Mouse (Mus musculus) gastrocnemius, postnatal 25 days (tissue): ENCODE measurements around the gene Irf9. TPM values are rescaled to one million over a fixed set of nuclear protein-coding genes. Genes with fewer than 3 reads are reported as not detected.
A peak's percentile ranks its signal among the peaks of the same experiment; 100 is the strongest.

Source experiments
- DNase-seq: peaks from one replicate; pipeline ENCODE4 v3.0.0; 2022
- long read RNA-seq, 2 experiments: library from polyadenylated mRNA; stranded (forward); transcript quantifications; one replicate each; pipeline ENCODE4 v2.0.0; 2021
- total RNA-seq, 2 experiments: library from RNA; stranded (reverse); gene quantifications; 1 replicate in 1 of 2; 2 replicates in 1 of 2; pipeline ENCODE4 v1.2.3; 2021

The Irf9 gene
- 1 to 10 TPM; 4.1 to 5.4 TPM for total RNA-seq
- long read RNA-seq, experiment 1, partial matches to known transcripts = 0 of 1 reads
- long read RNA-seq, experiment 1, other reads (novel, unspliced or antisense) = 0 of 1 reads
- long read RNA-seq, experiment 2, transcript Irf9-202 (9 exons, 2,459 nt) = major isoform, 5 of 5 reads
- long read RNA-seq, experiment 2, partial matches to known transcripts = 0 of 5 reads
- long read RNA-seq, experiment 2, other reads (novel, unspliced or antisense) = 0 of 5 reads

DNA sequence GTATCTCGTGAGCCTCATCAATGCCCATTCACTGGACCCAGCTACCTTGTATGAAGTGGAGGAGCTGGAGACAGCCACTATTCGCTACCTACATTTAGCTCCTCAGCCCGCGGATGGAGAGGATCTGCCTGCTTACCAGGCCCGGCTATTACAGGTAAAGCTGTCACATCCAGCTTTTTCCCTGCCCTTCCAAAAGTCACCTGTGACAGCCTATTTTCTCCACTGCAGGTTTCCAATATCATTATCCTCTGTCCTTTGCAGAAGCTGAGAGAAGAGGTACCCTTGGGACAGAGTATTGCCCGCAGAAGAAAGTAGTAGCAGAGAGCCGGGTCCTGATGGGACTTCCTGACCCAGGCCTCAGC, at the start of gene Irf9:
Irf9 (plus strand) TSS at position 301 of the 362 bp plus-strand sequence.
- DNase-seq = no peak

DNA sequence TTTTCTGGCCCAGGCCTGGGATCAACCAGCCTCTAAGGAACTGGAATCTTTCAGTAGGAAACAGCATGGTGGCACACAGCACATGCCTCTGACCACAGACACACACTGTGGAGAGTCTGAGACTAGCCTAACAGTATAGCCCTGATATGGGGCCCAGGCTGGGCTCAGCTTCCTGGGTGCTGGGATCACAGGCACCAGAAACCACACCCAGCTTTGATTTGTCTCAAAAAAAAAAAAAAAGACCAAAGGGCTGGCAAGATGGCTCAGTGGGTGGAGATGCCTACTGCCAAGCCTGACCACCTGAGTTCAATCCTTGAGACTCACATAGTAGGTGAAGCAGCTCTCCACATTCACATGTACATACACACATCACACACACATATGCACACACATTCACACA, 48.7 kb upstream of the Irf9 start:
- DNase-seq = no peak

DNA sequence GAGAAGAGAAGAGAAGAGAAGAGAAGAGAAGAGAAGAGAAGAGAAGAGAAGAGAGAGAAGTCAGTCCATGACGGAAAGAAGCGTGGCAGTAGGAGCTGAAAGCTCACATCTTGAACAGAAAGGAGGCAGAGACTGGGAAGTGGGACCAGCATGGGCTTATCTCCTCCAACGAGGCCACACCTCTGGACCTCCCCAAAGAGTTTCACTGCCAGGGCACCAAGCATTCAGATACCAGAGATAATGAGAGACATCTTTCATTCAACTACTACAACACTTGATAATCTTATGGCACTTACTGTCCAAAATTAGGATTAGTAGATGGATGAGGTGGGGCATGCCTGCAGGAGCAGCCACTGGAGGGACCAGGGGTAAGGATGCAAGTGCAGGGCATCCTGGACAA, 47.6 kb upstream of the Irf9 start:
- no peak for DNase-seq

DNA sequence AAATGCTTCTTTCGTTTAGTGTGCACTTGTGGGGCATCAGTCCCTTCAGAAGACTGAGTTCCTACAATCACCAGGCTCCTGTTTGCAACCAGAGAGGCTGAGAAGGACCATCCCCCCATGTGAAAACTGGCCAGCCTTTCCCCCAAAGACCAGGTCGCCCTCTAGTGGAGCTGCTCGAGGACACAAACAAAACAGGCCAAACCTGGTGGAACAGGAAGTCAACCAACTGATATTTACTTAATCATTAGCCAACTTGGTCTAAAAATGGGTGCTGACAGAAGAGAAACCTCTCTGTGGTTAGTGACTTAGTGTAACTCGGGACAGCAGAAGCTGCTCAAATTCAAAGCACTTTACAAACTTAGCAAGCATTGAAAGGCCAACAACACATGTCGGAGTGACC, 46.4 kb upstream of the Irf9 start:
- peak; percentile 62 for DNase-seq

DNA sequence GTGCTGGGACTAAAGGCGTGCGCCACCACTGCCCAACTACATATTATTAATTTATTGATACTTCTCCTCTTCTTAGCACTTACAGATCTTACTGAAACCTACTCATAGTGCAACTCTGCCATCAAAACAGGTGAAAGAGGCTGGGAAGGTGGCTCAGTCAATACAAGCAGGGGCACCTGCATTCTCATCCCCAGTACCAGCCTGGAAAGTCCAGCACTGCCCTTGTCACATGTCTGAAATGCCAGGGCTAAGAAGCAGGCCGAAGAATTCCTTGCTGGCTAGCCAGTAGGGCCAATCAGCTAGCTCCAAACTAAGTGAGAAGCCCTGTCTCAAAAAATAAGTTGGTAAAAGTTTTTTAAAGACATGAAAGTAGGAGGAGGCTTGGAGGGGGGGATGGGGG, 45.8 kb upstream of the Irf9 start:
- DNase-seq = no peak

DNA sequence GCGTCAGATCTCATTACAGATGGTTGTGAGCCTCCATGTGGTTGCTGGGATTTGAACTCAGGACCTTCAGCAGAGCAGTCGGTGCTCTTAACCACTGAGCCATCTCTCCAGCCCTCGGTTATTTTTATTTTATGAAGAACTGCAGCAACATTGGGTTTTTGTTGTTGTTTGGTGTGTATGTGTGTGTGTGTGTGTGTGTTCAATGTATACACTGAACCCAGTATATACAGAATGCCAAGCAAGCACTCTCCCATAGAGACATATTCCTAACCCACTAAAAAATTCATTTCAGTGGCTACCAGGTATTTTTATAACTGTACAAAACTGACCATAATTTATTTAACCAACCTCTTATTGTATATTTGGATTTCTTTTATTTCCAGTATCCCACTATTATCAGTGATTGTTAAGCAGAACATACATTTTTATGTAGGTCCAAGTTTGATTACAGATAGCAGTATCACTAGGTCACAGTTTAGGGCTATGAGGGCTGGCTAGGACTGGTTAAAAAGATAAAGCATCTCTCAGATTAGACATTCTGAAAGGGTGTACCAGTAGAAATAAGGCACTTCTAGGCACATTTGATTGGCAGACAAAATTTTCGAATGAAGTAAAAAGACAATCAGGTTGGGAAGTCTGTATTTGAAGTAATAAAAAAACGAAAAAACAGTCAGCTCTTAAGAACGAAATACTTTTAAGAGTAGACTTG, 44.5 kb upstream of the Irf9 start:
- no peak for DNase-seq

DNA sequence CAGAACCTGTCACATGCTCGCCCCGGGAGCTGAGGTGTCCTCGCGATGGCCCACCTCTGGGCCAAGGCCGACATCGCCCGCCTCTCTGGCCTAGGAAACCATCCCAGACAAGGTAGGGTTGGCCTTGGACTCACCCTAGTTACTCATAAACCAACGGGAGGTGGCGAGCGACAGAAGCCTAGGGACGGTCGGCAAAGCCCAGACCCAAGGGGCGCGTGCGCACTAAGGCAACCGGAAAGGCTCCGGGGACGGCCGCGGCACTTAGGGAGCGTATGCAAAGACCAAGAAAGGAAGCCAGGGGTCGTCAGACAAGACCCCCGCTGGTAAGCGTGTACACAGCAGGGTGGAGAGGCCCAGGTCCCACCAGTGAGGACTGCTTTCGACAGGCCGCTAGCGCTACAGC, 43.6 kb upstream of the Irf9 start, which contains the start of gene Dcaf11:
Dcaf11 (plus strand) TSS at position 208 of the 403 bp plus-strand sequence.
- peak; percentile 90 for DNase-seq

DNA sequence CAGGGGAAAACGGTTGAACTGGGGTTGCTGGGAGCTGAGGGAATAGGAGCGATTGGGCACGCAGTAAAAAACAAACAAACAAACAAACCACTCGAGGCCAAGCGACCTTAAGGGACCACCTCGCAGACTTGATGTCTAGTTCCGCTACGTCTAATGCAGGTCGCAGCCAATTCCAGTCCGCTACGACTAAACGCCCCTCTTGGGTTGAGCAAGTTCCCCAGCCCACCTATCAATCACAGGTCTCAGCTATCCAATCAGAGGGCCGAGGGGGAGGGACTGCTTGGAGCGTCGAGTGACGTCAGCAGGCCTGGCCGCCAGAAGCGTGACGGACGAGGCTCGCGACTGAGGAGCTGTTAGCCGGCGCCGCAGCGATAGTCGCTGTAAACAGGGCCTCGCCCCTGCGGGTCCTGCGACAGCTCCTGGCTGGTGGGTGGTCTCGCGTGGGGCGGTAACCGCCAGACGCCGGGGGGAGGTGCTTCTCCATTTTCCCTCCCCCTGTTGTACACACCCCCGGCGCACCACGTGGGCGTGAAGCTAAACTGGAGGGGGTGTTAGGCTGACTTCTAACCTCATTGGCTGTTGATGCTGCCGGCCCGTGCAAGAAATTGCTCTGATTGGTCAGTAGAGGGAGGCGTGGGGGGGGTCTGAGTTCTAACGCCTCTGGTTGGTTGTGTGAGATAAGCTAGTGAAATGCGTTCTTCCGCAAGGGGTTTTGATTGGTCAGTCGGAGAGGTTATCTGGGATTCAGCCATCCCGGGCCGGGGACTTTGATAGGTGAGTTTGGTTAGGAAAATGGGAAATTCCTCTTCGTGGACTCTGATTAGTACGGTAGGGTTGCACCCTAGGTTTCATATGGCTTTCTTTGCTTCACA, 42.9 kb upstream of the Irf9 start, which contains the start of gene A730061H03Rik:
A730061H03Rik (minus strand) TSS at position 205 of the 872 bp plus-strand sequence.
- DNase-seq = peak; percentile 99

DNA sequence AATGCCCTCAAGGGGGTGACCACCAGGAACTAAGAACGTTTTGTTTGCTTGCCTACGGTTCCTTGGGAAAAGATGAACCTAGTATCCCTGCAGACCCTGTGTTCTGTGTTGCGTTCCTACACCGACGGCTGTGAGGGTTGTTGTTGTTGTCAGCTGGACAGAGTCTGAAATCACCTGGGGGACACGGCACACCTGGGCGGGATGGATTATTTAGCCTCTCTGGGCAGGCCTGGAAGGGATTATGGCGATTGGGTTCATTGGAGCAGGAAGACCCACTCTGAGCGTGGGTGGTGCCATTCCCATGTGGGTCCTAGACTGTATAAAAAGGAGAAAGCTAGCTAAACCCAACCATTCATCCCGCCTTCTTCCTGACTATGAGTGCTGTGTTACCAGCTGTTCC, 41.5 kb upstream of the Irf9 start:
- DNase-seq = no peak

DNA sequence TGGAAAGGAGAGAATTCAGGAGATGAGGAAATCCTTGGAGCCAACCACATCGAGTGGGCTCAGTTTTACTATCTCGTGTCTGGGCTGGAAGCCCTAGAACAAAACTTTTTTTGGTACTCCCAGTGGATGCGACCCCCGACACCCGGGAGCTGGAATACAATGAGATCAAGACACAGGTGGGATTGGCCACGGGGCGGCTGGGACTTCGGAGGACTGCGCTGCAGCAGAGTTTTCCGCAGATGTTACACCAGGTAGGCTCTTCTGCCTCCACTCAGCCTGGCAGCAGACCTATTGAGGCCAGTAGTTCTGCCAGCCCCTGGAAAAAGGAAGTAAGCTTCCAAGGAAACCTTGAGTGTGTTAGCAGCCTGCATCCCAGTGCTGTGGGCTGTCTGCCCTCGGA, 40.1 kb upstream of the Irf9 start:
- DNase-seq = no peak

DNA sequence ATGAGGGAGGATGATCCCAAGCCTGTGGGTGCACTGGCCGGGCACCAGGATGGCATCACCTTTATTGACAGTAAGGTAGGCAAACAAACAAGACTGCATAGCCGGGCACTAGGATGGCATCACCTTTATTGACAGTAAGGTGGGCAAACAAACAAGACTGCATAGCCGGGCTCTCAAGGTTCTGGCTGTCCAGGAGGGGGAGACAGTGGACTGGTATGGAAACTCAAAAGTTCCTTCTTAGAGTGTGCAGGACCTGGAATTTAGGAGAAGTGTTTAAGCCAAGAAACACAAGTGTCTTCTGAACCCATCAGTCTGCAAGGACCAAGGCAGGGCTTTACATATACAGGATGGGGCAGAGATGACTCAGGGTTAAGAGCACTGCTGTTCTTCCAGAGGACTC, 37.6 kb upstream of the Irf9 start:
- DNase-seq = no peak

DNA sequence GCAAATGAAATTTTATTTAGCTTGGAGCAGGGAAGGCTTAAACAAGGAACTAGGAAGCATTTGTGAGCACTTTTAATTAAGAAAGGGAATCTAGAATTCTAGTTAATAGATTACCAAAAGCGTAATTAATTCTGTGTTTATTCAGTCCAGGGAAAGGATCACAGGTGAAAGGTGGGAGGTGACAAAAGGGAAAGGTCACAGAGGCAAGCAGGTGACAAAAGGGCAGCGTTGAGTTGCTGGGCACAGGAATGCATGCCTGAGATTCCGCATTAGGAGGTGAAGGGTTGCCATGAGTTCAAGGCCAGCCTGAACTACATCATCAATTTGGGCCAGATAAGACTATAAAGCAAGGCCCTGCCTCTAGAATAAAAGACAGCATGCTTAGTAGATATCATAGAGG, 35.9 kb upstream of the Irf9 start:
- DNase-seq = no peak

DNA sequence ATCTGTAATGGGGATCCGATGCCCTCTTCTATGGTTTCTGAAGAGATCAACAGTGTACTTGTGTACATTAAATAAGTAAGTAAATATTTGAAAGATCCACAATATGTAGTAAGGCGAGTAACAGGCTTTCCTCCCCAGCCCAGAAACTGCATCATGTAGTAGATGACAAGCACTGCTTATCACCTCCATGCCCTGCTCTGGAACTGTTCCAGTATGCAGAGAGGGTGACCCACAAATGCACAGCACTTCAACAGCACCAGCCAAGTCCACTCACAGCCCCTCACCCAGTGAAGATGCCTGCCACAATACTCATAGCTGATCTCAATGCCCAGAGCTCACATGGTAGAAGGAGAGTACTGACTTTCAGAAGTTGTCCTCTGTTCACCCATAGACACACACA, 32.8 kb upstream of the Irf9 start:
- no peak for DNase-seq

DNA sequence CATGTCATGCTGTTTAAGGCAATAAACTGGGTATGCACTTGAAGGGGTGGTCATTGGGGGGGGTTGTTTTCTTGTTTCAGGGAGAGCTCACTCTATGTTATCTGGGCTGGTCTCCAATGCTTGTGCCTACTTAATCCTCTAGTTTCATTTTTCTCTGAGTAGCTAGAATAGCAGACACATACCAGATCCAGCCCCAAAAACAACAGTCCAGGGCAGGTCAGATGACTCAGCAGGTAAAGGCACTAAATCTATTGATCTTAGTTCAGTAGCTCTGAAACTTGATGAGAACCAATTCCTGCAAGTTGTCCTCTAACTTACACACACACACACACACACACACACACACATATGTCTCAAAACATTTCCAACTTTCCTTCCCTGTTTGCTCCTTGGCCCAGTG, 31.6 kb upstream of the Irf9 start:
- no peak for DNase-seq

DNA sequence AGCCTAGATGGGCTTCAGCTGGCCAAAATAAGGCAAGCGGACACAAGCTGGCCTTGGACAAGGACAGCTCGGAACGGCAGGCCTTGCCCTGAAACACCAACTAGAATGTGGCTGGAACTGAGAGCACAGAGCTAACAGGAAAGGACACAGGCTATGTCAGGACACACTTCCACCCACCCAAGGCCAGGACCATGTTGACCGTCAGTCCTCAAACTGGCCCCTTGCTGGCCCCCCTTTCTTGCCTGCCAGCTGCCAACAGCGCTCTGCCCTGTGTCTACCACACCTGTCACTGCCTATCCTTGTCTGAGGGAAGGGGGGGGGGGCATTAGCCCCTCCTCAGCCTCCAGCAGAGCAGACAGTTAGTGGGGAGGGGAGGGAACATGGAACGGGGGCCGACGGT, 28.1 kb upstream of the Irf9 start, which contains the start of gene Fitm1:
Fitm1 (plus strand) TSS at position 316 of the 400 bp plus-strand sequence.
- DNase-seq = peak; percentile 86

DNA sequence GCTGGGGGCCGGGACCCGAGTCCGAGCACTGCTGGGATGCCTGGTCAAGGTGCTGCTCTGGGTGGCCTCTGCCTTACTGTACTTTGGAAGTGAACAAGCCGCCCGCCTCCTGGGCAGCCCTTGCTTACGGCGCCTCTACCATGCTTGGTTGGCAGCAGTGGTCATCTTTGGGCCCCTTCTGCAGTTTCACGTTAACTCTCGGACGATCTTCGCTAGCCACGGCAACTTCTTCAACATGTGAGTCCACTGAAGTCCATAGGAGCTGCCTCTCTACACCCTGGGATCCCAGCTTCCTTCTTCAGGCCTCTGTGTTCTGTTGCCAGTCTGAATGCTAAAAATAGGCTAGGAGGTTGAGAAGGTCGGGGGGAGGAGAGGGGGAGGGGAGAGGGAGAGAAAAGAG, 27.7 kb upstream of the Irf9 start:
- peak; percentile 38 for DNase-seq

DNA sequence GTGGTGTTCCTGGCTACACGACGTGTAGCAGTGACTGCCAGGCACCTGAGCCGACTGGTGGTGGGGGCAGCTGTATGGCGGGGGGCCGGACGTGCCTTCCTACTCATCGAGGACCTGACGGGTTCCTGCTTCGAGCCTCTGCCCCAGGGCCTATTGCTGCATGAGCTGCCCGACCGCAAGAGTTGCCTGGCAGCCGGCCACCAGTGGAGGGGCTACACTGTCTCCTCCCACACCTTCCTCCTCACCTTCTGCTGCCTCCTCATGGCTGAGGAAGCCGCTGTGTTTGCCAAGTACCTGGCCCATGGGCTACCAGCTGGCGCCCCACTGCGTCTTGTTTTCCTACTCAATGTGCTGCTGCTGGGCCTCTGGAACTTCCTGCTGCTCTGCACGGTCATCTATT, 27.0 kb upstream of the Irf9 start:
- DNase-seq = peak; percentile 61

DNA sequence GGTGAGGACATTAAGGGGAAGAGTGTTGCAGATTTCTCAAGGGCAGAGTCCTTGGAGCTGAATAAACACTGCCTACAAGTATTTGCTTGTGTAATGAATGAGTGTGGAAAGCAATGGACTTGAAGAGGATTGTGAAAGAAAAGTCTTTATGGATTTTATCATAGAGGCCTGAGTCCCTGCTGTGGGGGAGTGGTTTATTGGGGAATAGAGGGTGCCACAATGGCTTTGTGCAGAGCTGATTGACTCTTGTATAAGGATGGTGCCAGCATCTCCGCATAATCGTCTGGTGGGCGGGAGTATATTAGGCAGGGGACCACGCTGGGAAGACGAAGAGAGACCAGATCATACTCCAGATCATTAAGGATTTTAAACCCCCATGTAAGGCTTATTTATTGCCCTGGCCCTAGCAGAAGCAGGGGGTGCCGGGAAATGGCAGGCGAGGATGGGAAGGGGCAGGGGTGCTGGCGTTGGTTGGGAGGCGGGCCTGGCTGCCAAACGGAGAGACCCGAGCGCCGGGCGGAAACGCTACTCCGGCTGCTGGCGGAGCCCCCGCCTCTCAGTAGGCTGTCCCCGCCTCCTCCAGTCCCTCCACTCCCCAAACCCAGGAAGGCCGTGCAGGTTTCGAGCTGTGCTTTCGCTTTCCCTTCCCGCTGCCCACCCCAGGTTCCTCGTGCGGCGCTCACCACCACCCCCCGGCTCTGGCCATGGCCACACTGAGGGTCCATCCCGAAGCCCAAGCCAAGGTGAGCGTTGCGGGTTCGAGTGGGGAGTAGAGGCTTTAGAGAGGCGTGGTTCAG, 25.3 kb upstream of the Irf9 start, which contains the start of gene Psme1:
Psme1 (plus strand) TSS at position 253 of the 797 bp plus-strand sequence.
- DNase-seq = peak; percentile 79

DNA sequence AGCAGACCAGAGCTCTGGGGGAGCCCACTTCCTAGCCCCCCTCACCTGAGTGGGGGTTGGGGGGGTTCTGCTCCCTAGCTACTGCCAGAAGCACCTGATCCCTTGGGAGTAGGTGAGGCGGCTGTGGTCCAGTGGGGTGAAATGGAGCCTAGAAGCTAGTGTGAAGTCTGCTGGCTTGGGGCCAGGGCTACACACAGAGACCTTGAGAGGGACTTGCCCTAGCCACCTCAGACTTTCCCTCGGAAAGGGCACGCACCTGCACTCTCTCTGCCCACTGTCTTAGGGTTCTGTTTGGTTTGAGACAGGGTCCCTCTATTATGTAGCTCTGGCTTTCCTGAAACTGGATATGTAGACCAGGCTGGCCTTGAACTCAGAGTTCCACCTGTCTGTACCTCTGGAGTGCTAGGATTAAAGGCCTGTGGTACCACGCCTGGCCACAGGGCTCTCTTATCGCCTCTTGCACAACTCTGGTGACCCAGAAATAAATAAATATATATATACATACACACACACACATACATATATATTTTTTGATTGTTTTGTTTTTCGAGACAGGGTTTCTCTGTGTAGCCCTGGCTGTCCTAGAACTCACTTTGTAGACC, 24.6 kb upstream of the Irf9 start:
- DNase-seq = no peak

DNA sequence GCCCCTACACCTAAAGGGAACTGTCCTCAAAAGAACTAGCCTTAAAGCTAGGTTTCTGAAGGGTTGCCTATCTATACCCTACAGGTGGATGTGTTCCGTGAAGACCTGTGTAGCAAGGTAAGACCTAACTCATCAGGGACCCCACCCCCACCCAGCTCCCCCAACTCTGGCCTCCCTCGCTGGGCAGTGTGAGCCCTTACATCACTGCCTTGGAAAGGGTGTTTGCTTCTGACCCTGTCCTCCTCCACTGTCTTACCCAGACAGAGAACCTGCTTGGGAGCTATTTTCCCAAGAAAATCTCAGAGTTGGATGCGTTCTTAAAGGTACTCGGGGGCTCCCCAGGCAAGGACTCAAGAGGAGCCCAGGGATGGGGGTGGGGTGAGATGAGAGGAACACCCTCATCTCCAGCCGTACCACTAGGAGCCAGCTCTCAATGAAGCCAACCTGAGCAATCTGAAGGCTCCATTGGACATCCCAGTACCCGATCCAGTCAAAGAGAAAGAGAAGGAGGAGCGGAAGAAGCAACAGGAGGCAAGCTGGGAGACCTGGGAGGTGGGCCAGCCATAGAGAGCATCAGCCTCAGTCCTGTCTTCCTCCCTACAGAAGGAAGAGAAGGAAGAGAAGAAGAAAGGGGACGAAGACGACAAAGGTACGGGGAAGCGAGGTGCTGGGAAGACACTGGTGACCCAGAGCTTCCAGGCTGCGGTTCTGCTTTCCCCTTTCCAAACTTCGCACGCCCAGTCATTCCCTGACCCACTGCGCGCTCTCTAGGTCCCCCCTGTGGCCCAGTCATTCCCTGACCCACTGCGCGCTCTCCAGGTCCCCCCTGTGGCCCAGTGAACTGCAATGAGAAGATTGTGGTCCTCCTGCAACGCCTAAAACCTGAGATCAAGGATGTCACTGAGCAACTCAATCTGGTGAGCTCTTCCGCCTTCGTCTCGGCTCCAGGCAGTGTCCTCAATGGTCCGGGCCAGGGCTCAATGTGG, 23.6 kb upstream of the Irf9 start:
- no peak for DNase-seq
